Mouse (Mus musculus): ENCODE data around the gene Cldn9.

Cldn9 gene

DNA sequence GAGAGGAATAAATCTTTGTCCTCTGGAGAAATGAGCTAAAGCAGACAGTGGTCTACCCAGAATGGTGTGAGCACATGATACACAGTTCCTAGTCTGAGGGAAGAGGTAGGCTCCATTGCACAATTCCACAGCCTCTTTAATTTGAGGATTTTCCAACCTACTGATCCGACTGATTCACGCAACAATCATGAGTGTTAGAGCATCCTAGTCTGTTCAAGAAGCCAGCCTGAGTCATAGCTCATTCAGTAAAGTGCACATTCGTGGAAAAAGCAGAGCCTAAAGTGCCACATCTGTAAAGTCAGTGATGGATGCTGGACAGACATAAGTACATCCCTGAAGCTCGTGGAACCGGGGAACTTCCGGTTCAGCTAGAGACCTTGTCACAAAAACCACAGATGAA is 32.5 kb downstream of the Cldn9 start:
- no peak for DNase-seq (ENCODE audit: low read depth, low spot score)

DNA sequence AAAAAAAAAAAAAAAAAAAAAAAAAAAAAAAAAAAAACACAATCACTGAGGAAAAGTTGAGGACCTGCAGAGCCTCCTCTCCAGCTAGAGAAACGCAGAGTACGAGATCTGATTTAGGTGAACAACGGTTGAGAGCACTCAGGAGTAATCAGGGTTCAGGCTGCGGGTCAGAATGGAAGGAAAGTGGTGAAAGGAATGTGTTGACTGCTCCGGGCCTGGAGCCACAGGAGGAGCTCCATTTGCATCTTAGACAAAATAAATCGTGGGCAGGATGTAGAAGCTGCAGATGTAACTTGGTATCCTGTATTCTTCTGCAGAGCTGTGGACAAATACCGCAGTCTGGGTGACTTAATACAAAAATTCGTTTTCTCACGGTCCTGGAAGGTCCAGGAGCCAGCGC is 37.9 kb downstream of the Cldn9 start:
- no peak for DNase-seq (ENCODE audit: low read depth, low spot score)

DNA sequence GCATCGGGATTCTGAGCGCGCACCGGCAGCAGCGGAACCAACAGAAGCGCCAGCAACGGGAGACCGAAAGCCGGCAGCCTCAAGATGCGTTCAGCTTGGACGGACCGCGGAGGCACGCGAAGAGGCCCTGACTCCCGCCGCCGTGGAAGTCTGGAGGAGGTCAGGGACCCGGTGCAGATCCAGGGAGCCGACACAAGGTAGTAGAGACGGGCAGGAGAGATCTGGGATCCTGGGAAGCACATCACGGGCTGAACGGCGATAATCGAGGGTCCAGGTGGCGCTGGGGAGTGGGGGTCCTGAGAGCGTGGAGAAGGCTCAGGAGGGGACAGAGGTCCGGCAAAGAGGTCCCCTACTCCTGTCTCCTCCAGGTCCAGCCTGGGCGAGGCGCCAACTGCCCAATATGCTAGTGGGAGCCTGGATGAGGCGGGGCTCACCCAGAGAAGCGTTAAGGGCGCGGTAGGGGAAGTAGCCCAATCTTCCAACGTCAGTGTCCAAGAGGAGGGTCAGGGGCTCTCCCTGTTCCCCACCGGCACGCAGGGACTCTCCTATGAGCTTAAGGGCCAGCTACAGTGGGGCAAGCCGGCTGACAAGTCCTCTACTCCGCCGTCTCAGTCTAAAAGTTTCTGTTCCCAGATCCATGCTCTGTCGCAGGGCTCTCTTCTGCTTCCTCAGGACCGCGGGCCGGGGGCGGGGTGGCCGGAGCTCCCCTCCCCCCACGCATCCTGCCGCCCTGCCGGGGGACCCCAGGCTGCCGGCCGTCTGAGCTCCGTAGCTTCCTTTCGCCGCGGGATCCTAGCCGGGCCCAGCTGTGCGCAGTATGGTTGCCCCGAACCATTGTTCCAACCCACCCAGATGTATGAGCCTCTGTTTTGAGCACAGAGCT is 39.0 kb downstream of the Cldn9 start, which contains the start of gene Mmp25:
TSS of gene Mmp25 (minus strand) at position 665 of the 883 bp plus-strand sequence.
- DNase-seq (ENCODE audit: low read depth, low spot score): no peak

Data from CD4-positive helper T cell, adult 2 months (primary cell).